Mouse (Mus musculus): ENCODE data around the gene Gm20721. TPM values are rescaled to one million over a fixed set of nuclear protein-coding genes. Genes with fewer than 3 reads are reported as not detected.
"Not testable (repeated sequence)": the region's sequence is repeated elsewhere in the genome, so short reads cannot be mapped to it uniquely, and the experiment has no call there.

Gene Gm20721
- 0.26 and 0.33 TPM in 2 replicates for polyA plus RNA-seq (2012; rRNA removed)

DNA sequence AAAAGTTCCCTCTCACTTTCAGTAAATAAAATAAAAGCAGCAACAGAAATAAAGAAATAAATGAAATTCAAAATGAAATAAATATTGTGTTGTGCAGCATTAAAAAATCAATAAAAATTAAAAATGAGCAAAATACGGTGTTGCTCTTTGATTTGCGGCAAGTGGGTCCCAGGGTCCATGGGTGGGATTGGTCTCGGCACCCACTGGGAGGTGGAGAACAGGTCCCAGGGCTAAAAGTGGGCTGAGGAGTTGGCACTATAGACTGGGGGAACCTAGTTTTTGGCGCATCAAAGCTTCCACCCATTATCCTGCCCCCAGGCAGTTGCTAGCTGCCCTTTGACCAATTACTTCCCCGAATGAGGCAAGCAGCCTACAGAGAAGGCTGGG lies at the start of gene Gm20721:
Gene Gm20721, minus strand, starts transcription at position 101 of the 387 bp plus-strand sequence.
- 97% methylated on average over 5 of the region's 5 CpGs for WGBS

GRCm38 (mm10) chr2:174393383-174393782 lies 46.9 kb upstream of the Gm20721 start:
- 63% methylated on average over 5 of the region's 5 CpGs for WGBS
- no peak for DNase-seq (ENCODE audit: low read depth, low spot score)

More for the DNA sequence above, at the start of gene Gm20721:
- no peak for DNase-seq (ENCODE audit: low read depth, low spot score)

GRCm38 (mm10) chr2:174392554-174392953 lies 46.0 kb upstream of the Gm20721 start:
- WGBS = 76% methylated on average over 9 of the region's 9 CpGs
- DNase-seq (ENCODE audit: low read depth, low spot score) = no peak

DNA sequence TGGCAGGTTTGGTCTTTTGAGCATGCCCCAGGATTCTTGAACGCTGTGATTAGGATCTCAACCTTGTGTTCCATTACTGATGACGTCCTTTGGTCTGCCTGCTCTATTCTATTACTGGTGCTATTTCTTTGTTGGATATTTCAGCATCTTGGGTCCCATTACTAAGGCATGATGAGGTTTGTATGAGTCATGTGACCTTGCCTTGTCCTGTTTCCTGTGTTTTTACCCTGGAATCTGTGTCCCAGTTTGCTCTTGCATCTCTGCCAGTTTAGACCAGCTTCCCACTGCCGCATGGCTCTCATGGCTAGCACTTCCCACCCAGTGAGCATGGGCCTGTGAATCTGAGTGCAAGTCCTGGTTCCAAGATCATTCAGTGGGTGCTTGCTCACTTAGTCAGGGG lies 45.4 kb upstream of the Gm20721 start:
- no peak for DNase-seq (ENCODE audit: low read depth, low spot score)
- WGBS = 93% methylated on average over 3 of the region's 3 CpGs

- DNase-seq (ENCODE audit: low read depth, low spot score) = no peak
- WGBS = 88% methylated on average over 9 of the region's 9 CpGs
These were observed 34.5 kb upstream of the Gm20721 start for GRCm38 (mm10) chr2:174381021-174381420.

- WGBS = 81% methylated on average over 10 of the region's 10 CpGs
- no peak for DNase-seq (ENCODE audit: low read depth, low spot score)
These were observed 20.1 kb upstream of the Gm20721 start for GRCm38 (mm10) chr2:174366571-174366970.

DNA sequence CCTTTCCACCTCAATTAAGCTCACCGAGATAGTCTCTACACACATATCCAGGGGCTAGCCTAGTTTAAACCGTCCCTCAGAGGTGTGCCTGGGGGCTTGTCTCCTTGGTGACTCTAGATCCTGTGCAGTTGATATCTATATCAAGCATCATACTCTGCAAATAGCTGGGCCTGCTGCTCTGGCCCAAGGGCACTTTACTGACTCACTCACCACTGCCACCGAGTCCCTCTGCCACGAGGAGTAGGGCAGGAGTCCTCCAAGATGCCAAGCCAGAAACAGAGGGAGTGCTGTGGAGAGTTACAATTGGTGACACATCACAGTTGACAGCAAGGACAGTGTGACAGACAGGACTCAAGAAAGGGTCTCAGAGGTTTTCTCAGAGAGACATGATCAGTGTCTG lies 13.1 kb upstream of the Gm20721 start:
- 82% methylated on average over 4 of the region's 4 CpGs for WGBS
- DNase-seq (ENCODE audit: low read depth, low spot score) = no peak

DNA sequence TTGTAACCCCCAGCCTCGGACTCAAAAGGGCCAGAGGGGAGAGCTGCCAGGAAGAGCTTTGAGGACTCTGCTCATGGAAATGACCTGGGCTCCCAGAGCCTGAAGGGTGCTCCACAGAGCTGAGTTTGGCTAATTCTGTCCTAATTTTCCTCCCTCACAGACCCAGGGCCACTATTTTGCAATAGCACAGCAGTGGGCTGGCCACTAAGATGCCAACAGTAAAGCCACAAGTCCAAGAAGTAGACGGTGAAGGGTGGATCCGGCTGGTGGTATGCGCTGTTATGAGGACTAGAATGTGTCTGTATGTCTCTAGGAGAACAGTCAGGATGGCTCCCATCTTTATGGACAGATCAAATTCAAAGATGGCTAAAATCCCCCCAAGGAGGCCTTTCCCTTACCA lies 12.0 kb upstream of the Gm20721 start:
- WGBS = 88% methylated on average over 4 of the region's 4 CpGs
- no peak for DNase-seq (ENCODE audit: low read depth, low spot score)

GRCm38 (mm10) chr2:174346999-174347668 lies 622 bp upstream of the Gm20721 start:
- not testable (repeated sequence) for DNase-seq (ENCODE audit: low read depth, low spot score)
- 93% methylated on average over 2 of the region's 2 CpGs for whole genome bisulfite sequencing

- 94% methylated on average over 16 of the region's 16 CpGs for WGBS
These were observed 1.5 kb downstream of the Gm20721 start for GRCm38 (mm10) chr2:174344996-174345395.

GRCm38 (mm10) chr2:174344003-174344655 lies 2.4 kb downstream of the Gm20721 start:
- DNase-seq (ENCODE audit: low read depth, low spot score) = no peak
- WGBS = 2% methylated on average over 3 of the region's 3 CpGs

More at GRCm38 (mm10) chr2:174344996-174345395, 1.5 kb downstream of the Gm20721 start:
- no peak for DNase-seq (ENCODE audit: low read depth, low spot score)

- DNase-seq (ENCODE audit: low read depth, low spot score) = no peak
- WGBS = 8% methylated on average over 1 of the region's 1 CpGs
These were observed 2.9 kb downstream of the Gm20721 start for GRCm38 (mm10) chr2:174343566-174343965.

- no peak for DNase-seq (ENCODE audit: low read depth, low spot score)
- 67% methylated on average over 8 of the region's 8 CpGs for WGBS
These were observed 3.6 kb downstream of the Gm20721 start for GRCm38 (mm10) chr2:174342793-174343400.

DNA sequence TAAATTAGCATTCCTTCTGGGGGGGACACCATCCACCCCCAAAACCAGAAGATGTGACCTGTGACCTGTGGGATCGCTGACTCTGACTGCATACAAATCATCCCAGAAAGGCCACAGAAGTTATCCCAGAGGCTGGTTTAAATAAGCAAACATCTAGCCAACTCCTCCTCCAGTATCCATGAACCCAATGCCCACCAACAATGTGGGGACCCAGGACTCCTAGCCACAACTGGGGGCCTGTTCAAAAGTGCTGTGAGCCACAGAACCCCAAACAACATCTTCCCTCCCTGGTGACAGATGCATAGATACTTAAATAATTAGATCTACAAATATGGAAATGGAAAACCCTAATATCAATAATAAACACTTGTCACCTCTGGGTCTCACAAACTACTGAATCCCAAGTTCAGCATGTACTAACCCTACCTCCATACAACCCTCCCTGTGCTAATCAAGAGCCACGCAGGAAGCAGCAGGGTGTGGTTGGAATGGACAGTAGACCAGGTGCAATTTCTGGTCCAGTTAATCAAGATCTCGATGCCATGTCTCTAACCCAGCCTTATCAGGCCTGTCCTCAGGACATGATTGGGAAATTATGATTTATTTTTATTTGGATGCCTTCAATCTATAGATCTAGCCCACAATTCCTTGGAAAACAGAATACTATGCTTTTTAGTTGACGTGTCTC lies 5.5 kb downstream of the Gm20721 start:
- WGBS = 54% methylated on average over 4 of the region's 4 CpGs
- DNase-seq (ENCODE audit: low read depth, low spot score) = no peak

DNA sequence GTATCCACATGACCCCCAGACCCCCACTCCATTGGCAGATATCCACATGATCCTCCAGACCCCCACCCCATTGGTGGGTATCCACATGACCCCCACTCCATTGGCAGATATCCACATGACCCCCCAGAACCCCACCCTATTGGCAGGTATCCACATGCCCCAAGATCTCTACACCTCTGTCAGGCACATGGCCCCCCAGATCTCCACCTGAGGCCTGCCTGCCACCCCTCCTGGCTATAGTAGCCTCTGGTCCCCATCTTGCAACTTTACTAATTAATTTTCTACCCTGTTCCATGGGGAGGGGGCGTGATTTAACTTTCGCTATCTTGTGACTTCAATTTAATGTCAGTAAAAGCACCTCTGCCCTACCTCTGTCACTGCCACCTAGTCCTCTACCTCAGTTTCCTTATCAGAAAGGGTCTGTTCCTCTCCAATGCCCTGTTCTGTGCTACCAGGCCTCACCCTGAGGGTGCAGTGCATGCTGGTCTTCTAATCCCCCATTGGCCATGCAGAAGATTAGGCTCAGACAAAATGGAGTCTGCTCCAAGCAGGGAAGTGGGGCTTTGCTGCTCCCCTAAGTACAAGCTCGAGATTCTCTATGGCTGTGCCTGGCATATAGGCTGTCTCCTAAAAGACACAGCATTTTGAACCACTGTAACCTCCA lies 6.2 kb downstream of the Gm20721 start:
- DNase-seq (ENCODE audit: low read depth, low spot score) = no peak
- WGBS = 71% methylated on average over 3 of the region's 3 CpGs

GRCm38 (mm10) chr2:174339701-174340100 lies 6.8 kb downstream of the Gm20721 start:
- 95% methylated on average over 1 of the region's 1 CpGs for WGBS
- DNase-seq (ENCODE audit: low read depth, low spot score) = no peak

- no peak for DNase-seq (ENCODE audit: low read depth, low spot score)
- 75% methylated on average over 13 of the region's 13 CpGs for WGBS
These were observed 9.2 kb downstream of the Gm20721 start for GRCm38 (mm10) chr2:174337275-174337674.

- WGBS = 54% methylated on average over 10 of the region's 10 CpGs
These were observed 12.1 kb downstream of the Gm20721 start for GRCm38 (mm10) chr2:174334415-174334814.

GRCm38 (mm10) chr2:174333239-174333890 lies 13.1 kb downstream of the Gm20721 start:
- no peak for DNase-seq (ENCODE audit: low read depth, low spot score)
- 45% methylated on average over 7 of the region's 7 CpGs for WGBS

More at GRCm38 (mm10) chr2:174334415-174334814, 12.1 kb downstream of the Gm20721 start:
- DNase-seq (ENCODE audit: low read depth, low spot score) = no peak
